Mouse (Mus musculus) MN1 (cell line): Measurements from ENCODE around the gene Gas7.

Source experiments
- DNase-seq: peaks from one replicate; pipeline ENCODE4 v3.0.0-alpha.2; 2016; ENCODE audit warnings: low spot score

Gene Gas7

GRCm38 (mm10) chr11:67627179-67627578, 171.9 kb downstream of the Gas7 start:
- no peak for DNase-seq

DNA sequence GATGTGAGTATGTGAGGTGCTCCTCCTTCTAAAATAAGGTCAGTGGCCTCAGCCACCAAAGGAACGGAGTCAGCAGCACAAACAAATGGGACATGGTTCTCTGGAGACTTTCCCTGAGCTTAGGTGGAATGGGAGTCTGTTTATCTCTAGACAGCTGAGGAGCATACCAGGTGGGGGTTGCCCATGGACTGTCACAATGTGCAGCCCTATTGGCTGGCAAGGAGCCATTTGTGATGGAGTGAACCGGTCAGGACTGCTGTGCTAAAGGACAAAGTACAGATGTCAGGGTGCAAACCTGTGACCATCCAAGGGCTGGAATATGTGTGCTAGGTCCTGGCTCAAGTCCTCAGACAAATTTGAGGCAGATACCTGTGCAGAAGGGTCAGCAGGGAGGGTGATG, 173.3 kb downstream of the Gas7 start:
- DNase-seq = no peak

GRCm38 (mm10) chr11:67632906-67633305, 177.7 kb downstream of the Gas7 start:
- DNase-seq = no peak

- no peak for DNase-seq
Measured at GRCm38 (mm10) chr11:67633620-67634229, 178.5 kb downstream of the Gas7 start.

- no peak for DNase-seq
Measured at GRCm38 (mm10) chr11:67636201-67636600, 181.0 kb downstream of the Gas7 start.

- no peak for DNase-seq
Measured at GRCm38 (mm10) chr11:67636905-67637586, 181.8 kb downstream of the Gas7 start.

DNA sequence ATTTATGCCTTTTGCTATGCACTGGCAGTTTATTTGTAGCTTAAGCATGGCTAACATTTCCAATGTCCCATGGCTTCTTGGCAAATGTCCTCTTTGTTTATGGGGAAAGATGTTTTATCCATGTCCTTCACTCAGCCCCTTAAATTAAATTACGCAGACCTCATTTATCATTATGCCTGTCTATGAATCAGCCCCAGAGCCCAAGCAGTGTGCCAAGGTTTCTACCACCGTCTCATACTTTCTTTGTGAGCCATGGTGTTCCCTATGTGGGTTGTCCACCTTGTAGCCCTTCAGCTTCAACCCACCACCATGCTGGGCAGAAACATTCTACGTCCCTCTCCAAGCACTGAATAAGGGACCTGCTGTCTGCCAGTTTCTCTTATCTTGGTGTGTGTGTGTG, 183.2 kb downstream of the Gas7 start:
- no peak for DNase-seq

GRCm38 (mm10) chr11:67640299-67640698, 185.1 kb downstream of the Gas7 start:
- DNase-seq = no peak

GRCm38 (mm10) chr11:67642421-67642820, 187.2 kb downstream of the Gas7 start:
- no peak for DNase-seq

GRCm38 (mm10) chr11:67642835-67643234, 187.6 kb downstream of the Gas7 start:
- no peak for DNase-seq

- DNase-seq = no peak
Measured at GRCm38 (mm10) chr11:67643465-67643864, 188.2 kb downstream of the Gas7 start.

DNA sequence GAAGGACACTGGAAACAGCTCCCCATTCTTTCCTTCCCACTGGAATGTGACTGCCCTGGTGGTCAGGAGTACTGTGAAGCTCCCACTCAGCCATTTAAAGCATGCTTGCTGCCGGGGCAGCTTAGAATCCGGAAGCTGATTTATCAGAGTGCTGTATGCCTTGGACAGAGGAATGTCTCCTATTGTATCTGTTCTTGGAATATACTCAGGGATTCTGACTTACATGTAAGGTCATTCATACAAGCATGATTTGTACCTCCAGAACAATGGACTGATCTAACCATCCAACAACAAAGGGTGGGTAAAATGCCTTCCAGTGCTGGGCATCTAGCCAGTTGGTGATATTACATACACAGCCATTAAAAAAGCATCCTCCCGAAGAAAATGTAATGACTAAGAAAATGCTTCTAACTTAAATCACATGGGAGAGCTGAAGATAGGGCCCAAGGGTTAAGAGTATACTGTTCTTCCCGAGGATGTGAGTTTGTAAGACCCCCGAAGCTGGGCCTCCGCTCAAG, 189.5 kb downstream of the Gas7 start:
- no peak for DNase-seq

GRCm38 (mm10) chr11:67647745-67648144, 192.5 kb downstream of the Gas7 start:
- DNase-seq = no peak

GRCm38 (mm10) chr11:67648651-67649407, 193.6 kb downstream of the Gas7 start:
- no peak for DNase-seq

- no peak for DNase-seq
Measured at GRCm38 (mm10) chr11:67649971-67650707, 194.9 kb downstream of the Gas7 start.

GRCm38 (mm10) chr11:67651731-67652130, 196.5 kb downstream of the Gas7 start:
- no peak for DNase-seq

DNA sequence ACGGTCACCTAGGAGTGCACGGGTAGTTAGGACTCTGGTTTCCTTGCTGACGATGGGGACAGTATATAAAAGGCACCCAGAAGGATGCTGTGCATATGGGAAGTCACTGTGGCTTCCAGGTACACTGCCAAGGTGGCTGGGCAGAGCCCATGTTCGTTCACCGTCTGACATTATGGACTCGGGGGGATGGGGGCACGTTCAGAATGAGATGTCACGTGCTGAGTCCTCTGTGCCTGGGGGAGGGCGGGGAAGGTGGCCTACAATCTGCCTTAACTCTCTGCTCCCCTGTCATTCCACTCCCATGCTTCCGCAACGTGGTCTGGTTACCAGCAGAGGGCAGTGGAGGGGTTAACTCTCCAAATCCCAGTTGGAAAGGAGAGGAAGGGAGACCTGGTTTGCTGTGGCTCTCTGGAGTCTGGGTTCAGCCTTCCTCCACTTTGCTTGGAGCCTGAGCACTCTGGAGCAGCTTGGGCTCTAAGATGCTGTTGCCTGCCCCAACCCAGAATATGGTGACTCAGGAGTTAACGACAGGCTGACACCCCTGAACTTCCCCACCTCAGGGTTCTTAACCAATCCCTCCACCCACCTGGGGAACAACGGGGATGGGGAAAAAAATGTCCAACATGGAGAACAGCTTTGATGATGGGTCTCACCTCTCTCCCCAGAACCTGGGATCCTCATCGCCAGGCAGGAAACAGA, 197.1 kb downstream of the Gas7 start:
- no peak for DNase-seq

DNA sequence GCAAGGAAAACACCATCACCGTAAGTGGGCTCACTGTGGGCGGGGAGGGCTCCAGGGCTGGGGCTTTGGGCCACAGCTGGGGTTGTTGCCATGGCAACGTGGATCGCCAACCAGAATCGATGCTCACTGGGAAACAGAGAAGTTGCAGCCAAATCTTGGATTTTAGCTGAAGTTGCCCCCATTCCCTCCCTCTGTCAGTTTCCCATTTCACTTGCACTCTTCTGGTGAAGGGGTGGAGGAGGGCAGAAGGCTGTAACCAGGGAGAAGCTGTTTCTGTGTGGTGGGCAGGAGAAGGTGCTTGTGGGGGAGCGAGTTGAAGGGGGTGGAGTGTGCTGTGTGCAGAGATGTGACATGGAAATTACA, 197.6 kb downstream of the Gas7 start:
- no peak for DNase-seq

DNA sequence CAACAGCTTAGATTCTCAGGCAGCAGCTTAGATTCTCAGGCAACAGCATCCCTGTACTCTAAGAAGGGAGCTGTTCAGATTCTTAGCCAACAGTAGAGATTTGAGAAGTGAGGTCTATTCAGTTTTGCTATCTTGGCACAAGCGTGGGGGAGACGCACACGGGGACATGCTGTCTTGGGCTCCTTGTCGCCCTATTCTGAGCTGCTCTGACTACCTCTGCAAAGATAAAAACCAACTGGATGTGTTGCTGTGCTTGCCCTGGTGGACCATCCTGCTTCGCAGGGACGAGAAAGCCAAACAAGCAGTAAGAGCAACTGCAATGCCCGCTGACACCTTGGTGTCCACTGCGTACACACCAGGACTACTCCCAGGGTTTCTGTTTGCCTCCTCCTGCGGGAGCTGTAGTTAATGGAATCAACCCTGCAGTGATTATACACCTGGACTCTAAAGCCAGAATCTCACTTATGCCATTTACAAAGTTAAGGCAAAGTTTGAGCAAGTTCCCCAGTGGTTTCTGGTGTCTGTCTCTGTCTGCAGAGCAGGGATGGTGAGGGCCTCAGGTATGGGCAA, 198.4 kb downstream of the Gas7 start:
- no peak for DNase-seq

DNA sequence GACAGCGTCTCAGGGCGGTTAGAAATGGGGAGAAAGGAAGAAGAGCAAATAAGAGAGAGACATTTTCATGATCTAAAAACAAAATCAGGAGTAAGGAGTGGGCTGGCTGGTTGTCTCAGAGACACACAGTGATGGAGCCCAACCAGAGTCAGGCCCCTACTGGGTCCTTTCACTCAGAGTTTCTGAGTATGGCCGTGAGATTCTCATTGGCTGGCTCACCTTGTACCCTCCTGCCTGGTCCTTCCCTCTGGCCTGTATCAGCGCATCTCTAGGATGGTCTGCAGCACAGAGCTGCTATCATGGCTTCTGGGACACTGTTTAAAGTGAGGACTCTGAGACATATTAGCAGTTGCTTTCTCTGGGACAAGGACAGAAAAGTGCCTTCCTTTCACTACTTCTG, 199.3 kb downstream of the Gas7 start:
- no peak for DNase-seq

- DNase-seq = no peak
Measured at GRCm38 (mm10) chr11:67655236-67655959, 200.2 kb downstream of the Gas7 start.
